Mouse (Mus musculus) testis, adult 2 months (tissue): ENCODE measurements around the gene Stk35. TPM values are rescaled to one million over a fixed set of nuclear protein-coding genes. Genes with fewer than 3 reads are reported as not detected.

Experiments used
- H3K27ac ChIP-seq: fragments of 200-500 bp; 2 replicates; pipeline ENCODE4 v1.5.1; 2012; ENCODE audit warnings: low read depth, low read length; ENCODE audit not compliant: control insufficient read depth, insufficient read depth
- H3K27me3 ChIP-seq: fragments of 200-500 bp; 2 replicates; pipeline ENCODE4 v1.6.1; 2012; ENCODE audit warnings: mild to moderate bottlenecking, low read length, moderate library complexity; ENCODE audit not compliant: control insufficient read depth, insufficient read depth
- H3K36me3 ChIP-seq: fragments of 200-500 bp; 2 replicates; pipeline ENCODE4 v1.6.1; 2012; ENCODE audit warnings: mild to moderate bottlenecking, low read length; ENCODE audit not compliant: control insufficient read depth, insufficient read depth
- H3K4me1 ChIP-seq: fragments of 200-500 bp; 2 replicates; pipeline ENCODE4 v1.6.1; 2012; ENCODE audit warnings: low read length; ENCODE audit not compliant: control insufficient read depth, insufficient read depth
- H3K4me3 ChIP-seq: fragments of 200-500 bp; 2 replicates; pipeline ENCODE4 v1.5.1; 2012; ENCODE audit warnings: low read depth, mild to moderate bottlenecking, low read length, moderate library complexity, mixed read lengths; ENCODE audit not compliant: control insufficient read depth
- CTCF ChIP-seq: fragments of 200-500 bp; IDR thresholded peaks from 2 replicates; pipeline ENCODE4 v1.5.1; 2012; ENCODE audit warnings: low read depth, mild to moderate bottlenecking, inconsistent platforms, low read length, moderate library complexity; ENCODE audit not compliant: control insufficient read depth, insufficient read depth, insufficient replicate concordance
- POLR2A ChIP-seq: fragments of 200-500 bp; IDR thresholded peaks from 2 replicates; pipeline ENCODE4 v1.6.1; 2012; ENCODE audit warnings: low read depth, mild to moderate bottlenecking, inconsistent platforms, low read length, moderate library complexity; ENCODE audit not compliant: control insufficient read depth
- polyA plus RNA-seq: library from polyadenylated mRNA; depleted of rRNA; stranded (reverse); fragments of >200 nt; gene quantifications from 2 replicates; pipeline ENCODE4 v1.2.3, GENCODE M21; 2012

Stk35 gene
- polyA plus RNA-seq, 1 experiment: 130 TPM

GRCm38 (mm10) chr2:129864958-129865357 is 64.6 kb downstream of the Stk35 start:
- no peak for TF ChIP-seq POLR2A
- H3K36me3 ChIP-seq: no peaks in the 10 kb centered on the region
- H3K4me1 ChIP-seq: no peaks in the 10 kb centered on the region

DNA sequence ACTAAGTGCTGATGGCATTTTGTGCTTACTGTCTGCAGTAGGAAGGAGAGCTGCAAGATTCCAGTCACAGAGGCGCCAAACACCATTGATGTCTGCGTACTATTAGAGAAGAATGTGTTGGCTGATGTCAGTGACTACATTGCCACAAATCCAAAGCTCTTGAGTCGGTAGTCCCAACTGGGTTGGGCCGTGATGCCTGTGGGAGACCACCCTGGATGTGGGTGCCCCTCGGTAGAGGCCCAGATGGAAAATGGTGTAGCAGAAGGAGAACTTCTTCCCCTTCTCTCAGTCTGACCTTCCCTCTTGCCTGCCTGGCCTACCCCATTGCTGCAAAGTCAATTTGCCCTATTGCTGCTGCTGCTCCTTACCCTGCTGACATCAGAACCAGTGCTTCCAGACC is 68.8 kb downstream of the Stk35 start:
- no peak overlapping the region for H3K27ac ChIP-seq
- H3K4me3 ChIP-seq: no peak overlapping the region
- H3K36me3 ChIP-seq: no peaks in the 10 kb centered on the region
- no peak for TF ChIP-seq POLR2A
- TF ChIP-seq CTCF: no peak
- H3K4me1 ChIP-seq: no peaks in the 10 kb centered on the region
- no peaks in the 10 kb centered on the region for H3K27me3 ChIP-seq

More at GRCm38 (mm10) chr2:129864958-129865357, 64.6 kb downstream of the Stk35 start:
- no peaks in the 10 kb centered on the region for H3K27me3 ChIP-seq
- no peak overlapping the region for H3K27ac ChIP-seq
- H3K4me3 ChIP-seq: no peak overlapping the region

- H3K36me3 ChIP-seq: no peaks in the 10 kb centered on the region
- H3K4me1 ChIP-seq: no peaks in the 10 kb centered on the region
- H3K27me3 ChIP-seq: no peaks in the 10 kb centered on the region
- H3K4me3 ChIP-seq: no peak overlapping the region
- H3K27ac ChIP-seq: no peak overlapping the region
- TF ChIP-seq CTCF (no peak), POLR2A (no peak)
Measured at GRCm38 (mm10) chr2:129871246-129871645, 70.9 kb downstream of the Stk35 start.

GRCm38 (mm10) chr2:129872071-129872470 is 71.8 kb downstream of the Stk35 start:
- no peak overlapping the region for H3K27ac ChIP-seq
- no peaks in the 10 kb centered on the region for H3K4me1 ChIP-seq
- no peak for TF ChIP-seq POLR2A
- TF ChIP-seq CTCF: no peak
- no peaks in the 10 kb centered on the region for H3K36me3 ChIP-seq
- H3K27me3 ChIP-seq: no peaks in the 10 kb centered on the region
- H3K4me3 ChIP-seq: no peak overlapping the region

GRCm38 (mm10) chr2:129873489-129873888 is 73.2 kb downstream of the Stk35 start:
- no peaks in the 10 kb centered on the region for H3K4me1 ChIP-seq
- no peak overlapping the region for H3K4me3 ChIP-seq
- no peaks in the 10 kb centered on the region for H3K27me3 ChIP-seq
- H3K27ac ChIP-seq: no peak overlapping the region
- TF ChIP-seq CTCF: peak; percentile 80; the same call in 1 of the 2 replicates
- TF ChIP-seq POLR2A: no peak
- H3K36me3 ChIP-seq: no peaks in the 10 kb centered on the region

GRCm38 (mm10) chr2:129874084-129874483 is 73.8 kb downstream of the Stk35 start:
- H3K4me1 ChIP-seq: no peaks in the 10 kb centered on the region
- no peaks in the 10 kb centered on the region for H3K27me3 ChIP-seq
- no peaks in the 10 kb centered on the region for H3K36me3 ChIP-seq
- no peak for TF ChIP-seq POLR2A
- no peak overlapping the region for H3K4me3 ChIP-seq
- H3K27ac ChIP-seq: no peak overlapping the region

DNA sequence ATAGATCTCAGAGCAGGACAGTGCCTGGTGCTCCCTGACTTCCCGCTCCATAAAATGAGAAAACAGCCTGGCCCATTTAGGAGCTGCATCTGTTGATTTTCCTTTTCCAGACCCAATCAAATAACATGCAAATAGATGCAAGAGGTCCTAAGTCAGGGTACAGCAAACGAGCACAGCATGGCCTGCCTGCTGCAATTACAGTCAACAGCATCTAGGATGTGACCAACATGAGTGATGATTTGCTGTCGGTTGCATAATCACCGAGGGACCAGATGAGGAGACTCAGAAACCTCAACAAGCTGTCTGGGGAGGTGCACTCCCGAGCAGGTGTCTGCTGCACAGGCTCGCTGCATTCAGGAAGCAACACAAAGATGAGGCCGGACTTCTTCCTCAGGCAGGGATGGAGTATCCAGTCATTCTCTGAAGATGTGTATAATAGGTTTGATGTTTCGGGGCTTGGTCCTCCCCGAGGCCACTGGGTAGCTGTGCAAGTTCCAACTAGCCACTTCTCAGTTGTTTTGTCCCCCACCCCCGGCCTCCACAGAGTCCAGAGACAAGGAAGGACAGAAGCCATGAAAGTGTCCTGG is 74.3 kb downstream of the Stk35 start:
- no peak for TF ChIP-seq POLR2A
- TF ChIP-seq CTCF: no peak

GRCm38 (mm10) chr2:129876935-129877334 is 76.6 kb downstream of the Stk35 start:
- Histone ChIP-seq H3K4me1 (no peaks in the 10 kb centered on the region), H3K27me3 (no peaks in the 10 kb centered on the region), H3K27ac (no peak overlapping the region), H3K4me3 (no peak overlapping the region), H3K36me3 (no peaks in the 10 kb centered on the region)
- no peak for TF ChIP-seq POLR2A
- TF ChIP-seq CTCF: no peak

More for the DNA sequence above, 74.3 kb downstream of the Stk35 start:
- Histone ChIP-seq H3K27me3 (no peaks in the 10 kb centered on the region), H3K27ac (no peak overlapping the region), H3K4me3 (no peak overlapping the region), H3K4me1 (no peaks in the 10 kb centered on the region), H3K36me3 (no peaks in the 10 kb centered on the region)
